Mouse (Mus musculus) heart, embryonic 16.5 days (tissue): ENCODE measurements around the gene Kdm4d. TPM values are rescaled to one million over a fixed set of nuclear protein-coding genes. Genes with fewer than 3 reads are reported as not detected.
A peak's percentile ranks its signal among the peaks of the same experiment; 100 is the strongest.

Experiments
- ATAC-seq: fragments of 200-750 bp; cut with Nextera tagmentation; replicated peaks from 2 replicates; pipeline ENCODE4 v1.8.0; 2017; ENCODE audit warnings: moderate number of reproducible peaks; ENCODE audit not compliant: insufficient read depth, low FRiP score; ENCODE audit errors: extremely low read depth
- H3K27ac ChIP-seq: fragments of 300-500 bp; sonication (generic); 2 replicates; pipeline ENCODE4 v1.5.1; 2014; ENCODE audit warnings: mild to moderate bottlenecking, low read length, control low read depth, moderate library complexity
- H3K27me3 ChIP-seq: fragments of 300-500 bp; sonication (generic); 2 replicates; pipeline ENCODE4 v1.6.1; 2014; ENCODE audit warnings: low read length, mixed read lengths; ENCODE audit not compliant: control insufficient read depth, insufficient read depth
- H3K36me3 ChIP-seq: fragments of 300-500 bp; sonication (generic); 2 replicates; pipeline ENCODE4 v1.6.1; 2014; ENCODE audit not compliant: control insufficient read depth, insufficient read depth
- H3K4me1 ChIP-seq: fragments of 300-500 bp; sonication (generic); 2 replicates; pipeline ENCODE4 v1.6.1; 2014; ENCODE audit warnings: low read length, mixed read lengths; ENCODE audit not compliant: control insufficient read depth, insufficient read depth
- H3K4me2 ChIP-seq: fragments of 300-500 bp; sonication (generic); 2 replicates; pipeline ENCODE4 v1.6.1; 2014; ENCODE audit warnings: low read depth, mild to moderate bottlenecking, control low read depth, low read length
- H3K4me3 ChIP-seq: fragments of 300-500 bp; sonication (generic); 2 replicates; pipeline ENCODE4 v1.5.1; 2014; ENCODE audit warnings: mild to moderate bottlenecking, control low read depth, low read length
- H3K9ac ChIP-seq: fragments of 300-500 bp; sonication (generic); 2 replicates; pipeline ENCODE4 v1.6.1; 2014; ENCODE audit warnings: low read length, control low read depth
- H3K9me3 ChIP-seq: fragments of 300-500 bp; sonication (generic); replicated peaks from 2 replicates; pipeline ENCODE4 v1.6.1; 2016; ENCODE audit warnings: low read length; ENCODE audit not compliant: control insufficient read depth
- WGBS: fragments of 180-500 bp; shearing (Covaris S2); extraction: QIAGEN DNeasy Blood & Tissue Kit; methylation state at CpG from one replicate; pipeline ENCODE4 v1.1.7; 2014; 5-methylcytosine and 5-hydroxymethylcytosine counted together
- polyA plus RNA-seq: library from polyadenylated mRNA; unstranded; fragments of >200 nt; fragmentation: Nextera tagmentation; extraction: Ambion mirVana; gene quantifications from 2 replicates; pipeline ENCODE4 v1.2.1, GENCODE M21; 2015

The Kdm4d gene
- polyA plus RNA-seq, 1 experiment from 2014 or later = 0.12 TPM

DNA sequence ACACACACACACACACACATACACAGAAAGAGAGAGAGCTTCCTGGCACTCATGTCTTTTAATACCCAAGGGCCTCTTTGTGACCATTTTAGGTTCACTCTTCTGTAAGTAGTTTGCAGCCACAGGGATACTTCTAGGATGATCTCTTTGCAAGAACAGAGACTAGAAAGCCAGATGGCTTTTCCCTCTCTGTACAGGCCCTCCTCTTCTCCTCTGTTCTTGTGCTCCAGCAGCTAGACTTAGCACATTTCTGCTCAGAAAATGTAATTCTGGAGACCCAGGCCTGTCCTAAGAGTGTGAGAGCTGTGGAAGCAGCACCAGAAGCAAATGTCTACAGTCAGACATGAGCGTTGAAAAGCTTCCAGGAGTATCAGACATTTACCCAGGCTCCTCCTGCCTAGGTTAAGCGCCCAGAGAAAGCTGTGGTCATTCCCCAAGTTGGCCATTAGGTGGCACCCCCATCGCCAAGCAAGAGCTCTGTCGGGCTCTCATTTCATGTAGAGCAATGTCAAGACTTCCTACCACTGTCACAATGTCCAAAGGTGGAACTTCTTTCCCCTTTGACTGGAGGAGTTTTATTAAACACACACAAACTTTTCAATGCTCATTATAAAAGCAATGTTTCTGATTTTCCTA, 23.2 kb upstream of the Kdm4d start:
- H3K4me3 ChIP-seq = no peak overlapping the region
- H3K9ac ChIP-seq = 0 out of 2 replicates have a peak overlapping the region, but pooled peaks have one; percentile 6
- H3K4me1 ChIP-seq = peaks cover 17% of the 10 kb centered on the region; the same call in 1 of the 2 replicates
- H3K36me3 ChIP-seq = no peaks in the 10 kb centered on the region
- H3K27me3 ChIP-seq = no peaks in the 10 kb centered on the region
- no peaks in the 10 kb centered on the region for H3K9me3 ChIP-seq
- no peak; the same call in 1 of the 2 replicates for ATAC-seq
- no peak overlapping the region for H3K4me2 ChIP-seq
- no peak overlapping the region for H3K27ac ChIP-seq
- 2% methylated on average over 4 of the region's 4 CpGs for WGBS

- Histone ChIP-seq H3K4me3 (no peak overlapping the region), H3K9me3 (no peaks in the 10 kb centered on the region), H3K9ac (no peak overlapping the region), H3K27me3 (no peaks in the 10 kb centered on the region), H3K27ac (no peak overlapping the region), H3K4me2 (no peak overlapping the region), H3K4me1 (peaks cover 19% of the 10 kb centered on the region; the same call in 1 of the 2 replicates), H3K36me3 (no peaks in the 10 kb centered on the region)
- no peak for ATAC-seq
- WGBS = 38% methylated on average over 2 of the region's 2 CpGs
These were observed 21.4 kb upstream of the Kdm4d start for GRCm38 (mm10) chr9:14521695-14522094.

DNA sequence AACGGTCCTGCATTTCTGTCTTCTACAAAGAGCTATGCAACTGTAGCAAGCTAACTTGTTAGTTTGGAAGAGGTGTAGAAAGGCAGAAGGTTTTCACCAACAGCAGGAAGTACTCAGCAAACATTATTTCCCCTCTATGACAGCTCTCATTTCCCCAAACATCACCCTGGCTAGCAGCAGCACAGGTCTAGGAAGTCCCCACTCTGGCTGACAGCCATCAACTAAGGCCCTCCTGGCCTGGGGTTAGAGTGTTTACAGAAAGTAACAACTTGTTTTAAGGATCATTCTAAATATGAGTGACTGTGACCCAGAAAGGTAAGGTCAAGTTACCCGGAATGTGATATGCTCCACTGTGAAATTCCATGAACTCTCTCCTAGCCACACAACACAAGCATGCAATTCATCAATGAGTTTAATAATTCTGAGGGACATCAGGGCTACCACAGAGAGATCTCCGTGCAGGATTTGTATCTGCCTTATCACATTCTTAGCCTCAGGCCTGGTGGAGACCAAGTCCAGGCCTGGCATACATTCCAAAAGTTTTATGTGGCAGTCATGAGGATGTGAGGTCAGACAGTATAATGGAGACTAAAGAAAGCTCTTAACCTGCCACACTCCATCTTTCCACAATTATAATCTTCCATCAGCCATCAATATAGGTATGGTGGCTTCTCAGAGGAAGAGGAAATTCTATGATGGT, 20.8 kb upstream of the Kdm4d start:
- no peak for ATAC-seq
- Histone ChIP-seq H3K36me3 (no peaks in the 10 kb centered on the region), H3K4me2 (no peak overlapping the region), H3K9me3 (no peaks in the 10 kb centered on the region), H3K27ac (no peak overlapping the region), H3K4me3 (no peak overlapping the region), H3K4me1 (peaks cover 19% of the 10 kb centered on the region; the same call in 1 of the 2 replicates), H3K27me3 (no peaks in the 10 kb centered on the region), H3K9ac (no peak overlapping the region)
- WGBS = 34% methylated on average over 3 of the region's 3 CpGs

- Histone ChIP-seq H3K36me3 (0 out of 2 replicates have a peak, but pooled peaks cover 3% of the 10 kb centered on the region), H3K27ac (no peak overlapping the region), H3K4me2 (no peak overlapping the region), H3K9ac (no peak overlapping the region), H3K27me3 (no peaks in the 10 kb centered on the region), H3K4me1 (peaks cover 16% of the 10 kb centered on the region; the same call in 1 of the 2 replicates), H3K9me3 (no peaks in the 10 kb centered on the region), H3K4me3 (no peak overlapping the region)
- 76% methylated on average over 3 of the region's 3 CpGs for WGBS
- no peak for ATAC-seq
These were observed 17.8 kb upstream of the Kdm4d start for GRCm38 (mm10) chr9:14518105-14518504.

GRCm38 (mm10) chr9:14517296-14517695, 17.0 kb upstream of the Kdm4d start:
- ATAC-seq = no peak
- no peak overlapping the region for H3K4me3 ChIP-seq

DNA sequence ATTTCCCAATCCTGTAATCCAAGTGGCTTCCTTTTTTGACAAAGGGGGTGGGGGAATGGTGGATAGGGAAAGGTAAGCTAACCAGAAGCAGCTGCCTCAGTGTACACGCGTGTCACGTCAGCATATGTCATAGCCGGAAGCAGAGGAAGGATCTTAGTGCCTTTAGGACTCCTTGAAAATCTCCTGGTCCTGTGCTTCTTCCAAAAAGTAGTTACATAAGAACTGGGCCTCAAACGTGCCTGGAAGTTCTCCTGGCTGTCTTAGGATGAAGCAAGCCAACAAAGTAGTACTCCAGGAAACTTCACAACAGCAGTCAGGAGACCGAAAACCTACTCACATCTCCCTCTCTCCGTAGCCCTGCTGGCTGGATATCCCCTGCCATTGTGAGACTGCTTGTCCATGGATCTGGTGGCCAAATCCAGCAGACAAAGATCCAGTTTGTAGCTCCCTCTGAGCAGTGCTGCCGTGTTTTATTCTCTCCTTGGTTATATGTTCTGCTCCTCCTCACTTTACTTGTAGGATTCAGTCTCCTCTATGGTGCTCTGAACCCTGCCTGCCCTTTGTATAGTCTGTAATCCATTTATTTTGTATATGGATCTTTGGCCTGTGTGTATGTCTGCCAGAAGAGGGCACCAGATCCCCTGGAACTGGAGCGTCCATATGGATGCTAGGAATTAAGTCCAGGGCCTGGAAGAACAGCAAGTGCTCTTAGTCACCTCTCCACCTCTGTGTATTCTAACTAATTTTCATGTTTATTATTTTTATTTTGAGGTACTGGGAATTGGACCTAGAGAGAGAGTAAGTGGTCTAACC, 12.6 kb upstream of the Kdm4d start:
- WGBS = 75% methylated on average over 9 of the region's 9 CpGs

More at GRCm38 (mm10) chr9:14517296-14517695, 17.0 kb upstream of the Kdm4d start:
- Histone ChIP-seq H3K9me3 (no peaks in the 10 kb centered on the region), H3K27ac (no peak overlapping the region), H3K27me3 (no peaks in the 10 kb centered on the region), H3K4me1 (peaks cover 16% of the 10 kb centered on the region; the same call in 1 of the 2 replicates), H3K4me2 (no peak overlapping the region), H3K36me3 (0 out of 2 replicates have a peak, but pooled peaks cover 3% of the 10 kb centered on the region), H3K9ac (no peak overlapping the region)
- WGBS = 42% methylated on average over 1 of the region's 1 CpGs

GRCm38 (mm10) chr9:14500916-14501424, 688 bp upstream of the Kdm4d start:
- WGBS = 2% methylated on average over 10 of the region's 10 CpGs
- Histone ChIP-seq H3K9ac (peak overlapping the region; percentile 93), H3K27ac (peak overlapping the region; percentile 63), H3K9me3 (no peaks in the 10 kb centered on the region), H3K4me1 (no peaks in the 10 kb centered on the region; the same call in 1 of the 2 replicates), H3K4me3 (peak overlapping the region; percentile 93), H3K36me3 (peaks cover 29% of the 10 kb centered on the region), H3K27me3 (no peaks in the 10 kb centered on the region), H3K4me2 (peak overlapping the region; percentile 93)
- ATAC-seq = no peak

More for the DNA sequence above, 12.6 kb upstream of the Kdm4d start:
- ATAC-seq = peak; percentile 32; the same call in 1 of the 2 replicates
- H3K4me2 ChIP-seq = no peak overlapping the region
- H3K27me3 ChIP-seq = no peaks in the 10 kb centered on the region
- no peak overlapping the region for H3K4me3 ChIP-seq
- no peak overlapping the region for H3K9ac ChIP-seq
- no peaks in the 10 kb centered on the region for H3K4me1 ChIP-seq
- no peaks in the 10 kb centered on the region for H3K9me3 ChIP-seq
- peaks cover 26% of the 10 kb centered on the region for H3K36me3 ChIP-seq
- H3K27ac ChIP-seq = no peak overlapping the region

DNA sequence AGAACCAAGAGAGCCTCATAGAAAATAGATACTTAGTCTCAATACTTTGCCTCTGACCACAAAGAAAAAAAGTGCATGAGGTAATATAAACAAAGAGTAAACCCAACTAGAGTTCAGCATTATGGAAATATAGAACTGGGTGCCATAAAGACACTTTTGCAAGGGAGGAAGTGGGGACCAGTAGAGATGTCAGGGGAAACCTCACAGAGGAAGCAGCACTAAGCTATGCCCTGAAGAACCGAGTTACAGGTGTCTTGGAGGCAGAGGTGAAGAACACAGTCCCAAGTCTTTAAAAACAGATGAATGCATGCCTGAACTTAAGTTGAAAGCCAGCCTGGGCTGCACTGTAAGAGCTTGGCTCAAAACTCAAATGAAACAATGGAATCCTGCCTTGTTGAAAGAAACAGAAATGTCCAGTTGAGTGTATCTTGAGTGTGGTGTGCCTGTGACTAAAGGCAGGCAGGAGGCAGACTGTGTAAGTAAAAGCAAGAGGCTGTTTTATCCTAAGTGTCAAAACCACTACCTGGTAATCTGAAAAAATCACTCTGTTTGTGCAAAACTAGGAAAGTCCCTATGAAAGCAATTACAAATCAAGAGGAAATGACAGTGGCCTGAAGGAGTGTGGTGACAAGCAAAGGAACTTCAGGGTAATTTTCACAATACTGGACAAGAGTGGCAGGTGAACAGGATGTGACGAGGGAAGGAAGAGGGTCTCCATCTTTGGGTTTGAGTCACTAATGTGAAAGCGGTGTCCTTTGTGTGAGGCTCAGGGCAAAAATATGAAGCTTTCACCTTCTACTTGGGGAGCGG, 1.2 kb downstream of the Kdm4d start:
- Histone ChIP-seq H3K27ac (no peak overlapping the region), H3K4me1 (no peaks in the 10 kb centered on the region; the same call in 1 of the 2 replicates), H3K9ac (no peak overlapping the region), H3K27me3 (no peaks in the 10 kb centered on the region), H3K9me3 (no peaks in the 10 kb centered on the region), H3K36me3 (peaks cover 14% of the 10 kb centered on the region), H3K4me3 (no peak overlapping the region), H3K4me2 (peak overlapping the region; percentile 80)
- no peak for ATAC-seq
- WGBS = 76% methylated on average over 4 of the region's 4 CpGs
